Mouse (Mus musculus) liver, embryonic 18 days (tissue): ENCODE measurements around the gene Akr1b3. TPM values are rescaled to one million over a fixed set of nuclear protein-coding genes. Genes with fewer than 3 reads are reported as not detected.

Source experiments
- polyA plus RNA-seq: library from polyadenylated mRNA; depleted of rRNA; stranded (reverse); fragments of >200 nt; gene quantifications from 2 replicates; pipeline ENCODE4 v1.2.3, GENCODE M21; 2012; rRNA removed

Gene Akr1b3
- polyA plus RNA-seq, result 23.1 and 26.8 TPM in 2 replicates

DNA sequence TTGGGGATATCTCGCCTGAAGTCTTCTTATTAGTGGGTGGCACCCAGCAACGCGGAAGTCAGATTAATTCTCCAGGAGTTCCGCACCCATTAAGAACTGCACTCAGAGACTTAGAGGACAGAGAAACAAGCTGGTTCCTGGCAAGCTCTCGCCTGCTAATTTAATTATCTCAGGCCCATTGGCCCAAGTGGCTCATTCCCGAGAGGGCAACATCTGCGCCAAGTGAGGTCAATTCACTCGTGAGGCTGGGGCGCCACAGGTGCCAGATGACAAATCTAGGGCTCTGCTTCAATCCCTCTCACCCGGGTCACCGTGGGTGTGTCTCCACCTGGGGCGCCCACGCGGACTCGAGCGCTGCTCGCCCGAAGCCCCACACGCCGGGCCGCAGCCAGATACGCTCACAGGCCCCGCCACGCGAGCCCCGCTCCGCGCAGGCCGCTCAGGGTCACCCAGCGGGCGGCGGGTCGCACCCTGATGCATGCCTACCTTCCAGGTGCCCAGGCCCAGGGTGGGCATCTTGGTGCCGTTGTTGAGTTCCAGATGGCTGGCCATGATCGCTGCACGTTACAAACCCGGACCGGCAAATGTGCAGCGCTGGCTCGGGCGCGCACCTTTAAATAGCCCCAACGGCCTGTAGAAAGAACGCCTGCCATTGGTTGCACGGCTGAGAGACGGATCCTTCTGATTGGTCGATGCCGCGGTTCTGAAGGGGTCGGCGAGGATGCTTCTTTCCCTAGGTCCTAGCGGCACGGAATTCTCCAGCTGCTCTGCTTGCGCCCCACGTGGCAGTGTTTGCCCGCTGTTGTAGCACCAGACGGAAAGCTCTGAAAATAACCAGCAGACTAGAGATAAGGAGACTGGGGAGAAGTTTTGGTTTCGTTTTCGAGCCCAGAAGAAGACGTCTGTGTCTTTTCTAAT, at the start of gene Akr1b3:
Gene Akr1b3 (minus strand): TSS at position 625 of the 918 bp plus-strand sequence.

DNA sequence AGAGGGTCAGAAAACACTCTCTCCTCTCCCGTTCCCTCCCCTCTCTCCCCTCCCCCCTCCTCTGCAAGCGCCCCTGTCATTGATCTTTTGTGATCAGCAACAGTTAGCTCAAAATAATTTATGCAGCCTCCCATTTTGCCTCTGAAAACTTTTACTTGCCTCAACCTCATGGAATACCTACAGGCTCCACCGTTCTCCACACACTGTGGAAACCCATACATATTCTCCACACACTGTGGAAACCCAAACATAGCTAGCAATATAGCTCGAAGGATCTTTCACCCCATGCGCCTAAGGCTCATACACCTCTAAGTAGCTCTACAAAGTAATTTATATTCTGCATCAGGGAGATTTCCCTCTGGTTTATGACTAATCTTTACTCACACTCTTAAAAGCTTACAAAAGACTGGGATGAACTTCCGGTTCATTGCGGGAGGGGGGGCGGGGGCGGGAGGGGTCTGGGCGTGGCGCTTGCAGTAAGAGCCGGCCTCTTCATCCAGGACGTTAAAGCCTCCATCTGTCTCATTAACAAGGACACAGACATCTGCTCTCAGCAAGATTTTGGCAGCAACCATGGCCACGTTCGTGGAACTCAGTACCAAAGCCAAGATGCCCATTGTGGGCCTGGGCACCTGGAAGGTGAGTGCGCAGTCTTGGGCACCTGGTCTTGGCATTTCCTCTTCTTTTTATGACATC, 36.5 kb upstream of the Akr1b3 start, which contains the start of gene Akr1b8:
Gene Akr1b8 (plus strand): TSS at position 462 of the 696 bp plus-strand sequence.

Other genes with a start within 250 kb of the Akr1b3 start
- 8.6 and 8.8 TPM in 2 replicates for gene Slc35b4, start 140.4 kb downstream of the Akr1b3 start, polyA plus RNA-seq
- gene Akr1b8, start 36.6 kb upstream of the Akr1b3 start, polyA plus RNA-seq, result 6.4 and 7.4 TPM in 2 replicates
- gene Akr1b10, start 66.7 kb upstream of the Akr1b3 start, polyA plus RNA-seq, result 10.6 and 11.0 TPM in 2 replicates
- gene Akr1b7, start 94.9 kb upstream of the Akr1b3 start, polyA plus RNA-seq, result 78.2 and 86.5 TPM in 2 replicates
- 144 and 145 TPM in 2 replicates for gene Bpgm, start 158.7 kb upstream of the Akr1b3 start, polyA plus RNA-seq